Mouse (Mus musculus): Measurements from ENCODE around the gene Rapgef2.
"Not testable (repeated sequence)": the region's sequence is repeated elsewhere in the genome, so short reads cannot be mapped to it uniquely, and the experiment has no call there.

The Rapgef2 gene

GRCm38 (mm10) chr3:79196708-79197437, 89.4 kb downstream of the Rapgef2 start:
- peak; percentile 64 for DNase-seq

GRCm38 (mm10) chr3:79195280-79195679, 91.0 kb downstream of the Rapgef2 start:
- DNase-seq: no peak

GRCm38 (mm10) chr3:79194111-79194793, 92.1 kb downstream of the Rapgef2 start:
- no peak for DNase-seq

- no peak for DNase-seq
Measured at GRCm38 (mm10) chr3:79193001-79193400, 93.3 kb downstream of the Rapgef2 start.

GRCm38 (mm10) chr3:79191981-79192380, 94.3 kb downstream of the Rapgef2 start:
- no peak for DNase-seq

GRCm38 (mm10) chr3:79191471-79191870, 94.8 kb downstream of the Rapgef2 start:
- no peak for DNase-seq

GRCm38 (mm10) chr3:79190377-79190776, 95.9 kb downstream of the Rapgef2 start:
- no peak for DNase-seq

GRCm38 (mm10) chr3:79187912-79188311, 98.4 kb downstream of the Rapgef2 start:
- no peak for DNase-seq

GRCm38 (mm10) chr3:79182290-79182689, 104.0 kb downstream of the Rapgef2 start:
- no peak for DNase-seq

- DNase-seq: no peak
Measured at GRCm38 (mm10) chr3:79181248-79181991, 104.9 kb downstream of the Rapgef2 start.

- DNase-seq: no peak
Measured at GRCm38 (mm10) chr3:79180086-79180485, 106.2 kb downstream of the Rapgef2 start.

GRCm38 (mm10) chr3:79179499-79180053, 106.7 kb downstream of the Rapgef2 start:
- DNase-seq: no peak

GRCm38 (mm10) chr3:79178708-79179107, 107.6 kb downstream of the Rapgef2 start:
- no peak for DNase-seq

- peak; percentile 46 for DNase-seq
Measured at GRCm38 (mm10) chr3:79178070-79178469, 108.2 kb downstream of the Rapgef2 start.

GRCm38 (mm10) chr3:79177136-79177870, 109.0 kb downstream of the Rapgef2 start:
- DNase-seq: peak; percentile 66

GRCm38 (mm10) chr3:79174168-79174567, 112.1 kb downstream of the Rapgef2 start:
- no peak for DNase-seq

- no peak for DNase-seq
Measured at GRCm38 (mm10) chr3:79173291-79173690, 113.0 kb downstream of the Rapgef2 start.

GRCm38 (mm10) chr3:79171146-79171545, 115.2 kb downstream of the Rapgef2 start:
- not testable (repeated sequence) for DNase-seq

GRCm38 (mm10) chr3:79168168-79168827, 118.0 kb downstream of the Rapgef2 start:
- no peak for DNase-seq

GRCm38 (mm10) chr3:79167586-79167985, 118.7 kb downstream of the Rapgef2 start:
- no peak for DNase-seq

- DNase-seq: no peak
Measured at GRCm38 (mm10) chr3:79161834-79162401, 124.4 kb downstream of the Rapgef2 start.

All from thymus, postnatal 14 days (tissue).